Mouse (Mus musculus) MEL (cell line): Measurements from ENCODE around the gene Cyb5b. TPM values are rescaled to one million over a fixed set of nuclear protein-coding genes. Genes with fewer than 3 reads are reported as not detected.

ENCODE experiments used
- DNase-seq: peaks from one replicate; pipeline ENCODE4 v3.0.0; 2011; ENCODE audit warnings: low read depth, low spot score
- H3K27ac ChIP-seq: 2 replicates; pipeline ENCODE4 v1.5.1; 2012; ENCODE audit warnings: low read depth, mild to moderate bottlenecking, control low read depth, low read length, moderate library complexity; ENCODE audit not compliant: control insufficient read depth
- H3K27me3 ChIP-seq, 2 experiments: fragments of 150-350 bp in 1 of 2; sonication (generic) in 1 of 2; 2 replicates each; pipeline ENCODE4 v1.6.1; 2012; ENCODE audit warnings: low read length in 2 of 2, mild to moderate bottlenecking in 2 of 2, improper control_type of control experiment in 1 of 2, moderate library complexity in 1 of 2; ENCODE audit not compliant: insufficient read depth in 2 of 2, control insufficient read depth in 1 of 2
- H3K36me3 ChIP-seq, 2 experiments: 2 replicates each; pipeline ENCODE4 v1.6.1; 2012 to 2014; ENCODE audit warnings: low read length in 2 of 2, improper control_type of control experiment in 1 of 2, inconsistent platforms in 1 of 2, mild to moderate bottlenecking in 1 of 2; ENCODE audit not compliant: insufficient read depth in 2 of 2, control insufficient read depth in 1 of 2
- H3K4me1 ChIP-seq, 2 experiments: fragments of 150-350 bp in 1 of 2; sonication (generic) in 1 of 2; 2 replicates each; pipeline ENCODE4 v1.6.1; 2012; ENCODE audit warnings: low read length in 2 of 2, improper control_type of control experiment in 1 of 2, mild to moderate bottlenecking in 1 of 2; ENCODE audit not compliant: insufficient read depth in 2 of 2, control insufficient read depth in 1 of 2
- H3K4me3 ChIP-seq, 2 experiments: fragments of 150-350 bp in 1 of 2; sonication (generic) in 1 of 2; 2 replicates each; pipeline ENCODE4 v1.5.1; 2012; ENCODE audit warnings: low read depth in 2 of 2, low read length in 2 of 2, mild to moderate bottlenecking in 2 of 2, moderate library complexity in 2 of 2, control low read depth in 1 of 2, improper control_type of control experiment in 1 of 2; ENCODE audit not compliant: control insufficient read depth in 1 of 2, insufficient read depth in 1 of 2
- H3K79me2 ChIP-seq: 2 replicates; pipeline ENCODE4 v1.6.1; 2012; ENCODE audit warnings: mild to moderate bottlenecking, low read length, moderate library complexity; ENCODE audit not compliant: control insufficient read depth, poor library complexity, insufficient read depth
- H3K9ac ChIP-seq: 2 replicates; pipeline ENCODE4 v1.6.1; 2012; ENCODE audit warnings: low read depth, mild to moderate bottlenecking, control low read depth, low read length, moderate library complexity; ENCODE audit not compliant: control insufficient read depth, poor library complexity, severe bottlenecking
- H3K9me3 ChIP-seq: fragments of 150-350 bp; sonication (generic); replicated peaks from 2 replicates; pipeline ENCODE4 v1.6.1; 2012; ENCODE audit warnings: mild to moderate bottlenecking, low read length, improper control_type of control experiment, moderate library complexity; ENCODE audit not compliant: insufficient read depth
- BHLHE40 ChIP-seq: IDR thresholded peaks from 2 replicates; pipeline ENCODE4 v1.6.1; 2012; ENCODE audit warnings: low read depth, mild to moderate bottlenecking, inconsistent platforms, low read length, improper control_type of control experiment, borderline replicate concordance
- CTCF ChIP-seq, 3 experiments: IDR thresholded peaks in 2 of 3; conservative IDR thresholded peaks in 1 of 3; 2 replicates each; pipeline ENCODE4 v1.5.1; 2011 to 2012; ENCODE audit warnings: low read length in 3 of 3, low read depth in 2 of 3, mild to moderate bottlenecking in 2 of 3, improper control_type of control experiment in 1 of 3, inconsistent platforms in 1 of 3, mixed read lengths in 1 of 3, moderate library complexity in 1 of 3; ENCODE audit not compliant: control insufficient read depth in 1 of 3, insufficient read depth in 1 of 3, poor library complexity in 1 of 3, severe bottlenecking in 1 of 3
- E2F4 ChIP-seq: IDR thresholded peaks from 2 replicates; pipeline ENCODE4 v1.6.1; 2011; ENCODE audit warnings: low read depth, low read length, improper control_type of control experiment, borderline replicate concordance
- ELF1 ChIP-seq: IDR thresholded peaks from 2 replicates; pipeline ENCODE4 v1.6.1; 2014; ENCODE audit warnings: low read depth, mild to moderate bottlenecking, inconsistent platforms, low read length, improper control_type of control experiment, moderate library complexity
- EP300 ChIP-seq, 2 experiments: IDR thresholded peaks; 2 replicates each; pipeline ENCODE4 v1.6.1; 2011; ENCODE audit warnings: improper control_type of control experiment in 2 of 2, low read length in 2 of 2, low read depth in 1 of 2, mild to moderate bottlenecking in 1 of 2
- ETS1 ChIP-seq: IDR thresholded peaks from 2 replicates; pipeline ENCODE4 v1.6.1; 2012; ENCODE audit warnings: low read depth, mild to moderate bottlenecking, inconsistent platforms, low read length, improper control_type of control experiment, moderate library complexity
- GABPA ChIP-seq: IDR thresholded peaks from 2 replicates; pipeline ENCODE4 v1.6.1; 2012; ENCODE audit warnings: low read depth, mild to moderate bottlenecking, inconsistent platforms, low read length, improper control_type of control experiment, moderate library complexity
- GATA1 ChIP-seq: IDR thresholded peaks from 2 replicates; pipeline ENCODE4 v1.6.1; 2011; ENCODE audit warnings: low read depth, low read length, improper control_type of control experiment
- JUND ChIP-seq: IDR thresholded peaks from 2 replicates; pipeline ENCODE4 v1.6.1; 2011; ENCODE audit warnings: low read depth, mild to moderate bottlenecking, improper control_type of control experiment, low read length
- MAX ChIP-seq: IDR thresholded peaks from 2 replicates; pipeline ENCODE4 v1.6.1; 2011; ENCODE audit warnings: low read length, improper control_type of control experiment
- MYC ChIP-seq: IDR thresholded peaks from 2 replicates; pipeline ENCODE4 v1.6.1; 2011; ENCODE audit warnings: low read depth, mild to moderate bottlenecking, low read length, improper control_type of control experiment, moderate library complexity
- NELFE ChIP-seq: IDR thresholded peaks from 2 replicates; pipeline ENCODE4 v1.6.1; 2011; ENCODE audit warnings: low read depth, low read length, improper control_type of control experiment
- NRF1 ChIP-seq: IDR thresholded peaks from 2 replicates; pipeline ENCODE4 v1.6.1; 2014; ENCODE audit warnings: low read depth, mild to moderate bottlenecking, inconsistent platforms, low read length, improper control_type of control experiment, moderate library complexity; ENCODE audit not compliant: poor library complexity, insufficient read depth, severe bottlenecking
- POLR2AphosphoS2 ChIP-seq: IDR thresholded peaks from 2 replicates; pipeline ENCODE4 v1.6.1; 2011; ENCODE audit warnings: low read length, improper control_type of control experiment
- POLR2AphosphoS5 ChIP-seq: IDR thresholded peaks from 2 replicates; pipeline ENCODE4 v1.6.1; 2012; ENCODE audit warnings: low read depth, borderline replicate concordance, mild to moderate bottlenecking, inconsistent platforms, low read length, moderate library complexity, mixed read lengths
- RAD21 ChIP-seq: IDR thresholded peaks from 2 replicates; pipeline ENCODE4 v1.6.1; 2011; ENCODE audit warnings: mild to moderate bottlenecking, low read depth, low read length, improper control_type of control experiment
- RCOR1 ChIP-seq: IDR thresholded peaks from 2 replicates; pipeline ENCODE4 v1.6.1; 2012; ENCODE audit warnings: low read depth, mild to moderate bottlenecking, inconsistent platforms, low read length, improper control_type of control experiment
- SIN3A ChIP-seq: IDR thresholded peaks from 2 replicates; pipeline ENCODE4 v1.6.1; 2012; ENCODE audit warnings: low read length, improper control_type of control experiment, inconsistent platforms
- SMC3 ChIP-seq: IDR thresholded peaks from 2 replicates; pipeline ENCODE4 v1.6.1; 2011; ENCODE audit warnings: low read depth, low read length, improper control_type of control experiment
- TAL1 ChIP-seq: IDR thresholded peaks from 2 replicates; pipeline ENCODE4 v1.6.1; 2012; ENCODE audit warnings: mild to moderate bottlenecking, inconsistent platforms, low read length, moderate library complexity, mixed read lengths
- TBP ChIP-seq: IDR thresholded peaks from 2 replicates; pipeline ENCODE4 v1.8.0; 2011; ENCODE audit warnings: low read depth, low read length, improper control_type of control experiment
- USF1 ChIP-seq: IDR thresholded peaks from 2 replicates; pipeline ENCODE4 v1.6.1; 2014; ENCODE audit warnings: low read depth, mild to moderate bottlenecking, inconsistent platforms, low read length, improper control_type of control experiment, moderate library complexity
- USF2 ChIP-seq, 2 experiments: IDR thresholded peaks; 2 replicates each; pipeline ENCODE4 v1.6.1; 2011 to 2012; ENCODE audit warnings: improper control_type of control experiment in 2 of 2, low read length in 2 of 2, borderline replicate concordance in 1 of 2, inconsistent platforms in 1 of 2, low read depth in 1 of 2, mild to moderate bottlenecking in 1 of 2; ENCODE audit not compliant: insufficient read depth in 1 of 2
- ZC3H11A ChIP-seq: IDR thresholded peaks from 2 replicates; pipeline ENCODE4 v1.6.1; 2012; ENCODE audit warnings: low read depth, mild to moderate bottlenecking, inconsistent platforms, low read length, improper control_type of control experiment
- ZMIZ1 ChIP-seq: IDR thresholded peaks from 2 replicates; pipeline ENCODE4 v1.6.1; 2012; ENCODE audit warnings: low read depth, mild to moderate bottlenecking, inconsistent platforms, low read length, improper control_type of control experiment, moderate library complexity
- polyA plus RNA-seq, 2 experiments: library from polyadenylated mRNA; stranded (reverse) in 1 of 2; unstranded in 1 of 2; fragments of >175 nt in 1 of 2; fragments of >200 nt in 1 of 2; gene quantifications; 2 replicates each; pipeline versions ENCODE4 v1.2.1 to v1.2.4; 2012; ENCODE audit warnings: low replicate concordance in 2 of 2, low read depth in 1 of 2; ENCODE audit not compliant: insufficient read length in 2 of 2, insufficient read depth in 1 of 2, missing spikeins in 1 of 2
- total RNA-seq: library from RNA; depleted of rRNA; stranded (reverse); fragments of 300-350 nt; gene quantifications from 2 replicates; pipeline ENCODE4 v1.2.3, GENCODE M21; 2012

Gene Cyb5b
- total and polyA plus RNA-seq, 3 experiments: 67.9 to 79.1 (median 69.4) TPM

- DNase-seq: no peak
- Histone ChIP-seq H3K9ac (no peak overlapping the region), H3K27ac (no peak overlapping the region)
Observed at GRCm38 (mm10) chr8:107164251-107164773, 13.9 kb downstream of the Cyb5b start.

GRCm38 (mm10) chr8:107165745-107166144 lies 15.3 kb downstream of the Cyb5b start:
- no peaks in the 10 kb centered on the region for H3K27me3 ChIP-seq
- no peaks in the 10 kb centered on the region for H3K9me3 ChIP-seq
- H3K4me3 ChIP-seq: no peak overlapping the region
- no peak overlapping the region for H3K27ac ChIP-seq
- peaks cover 0 to 16% of the 10 kb centered on the region in 2 experiments; a peak in 2 of 4 replicates for H3K36me3 ChIP-seq
- no peak overlapping the region for H3K9ac ChIP-seq
- H3K79me2 ChIP-seq: peaks cover 3% of the 10 kb centered on the region
- TF ChIP-seq ETS1 (no peak), POLR2AphosphoS2 (no peak), GABPA (no peak), ZMIZ1 (no peak), CTCF (IDR thresholded peaks at IDR 0.05 in 2 of 3, conservative IDR thresholded peaks at IDR 0.05 in 1 of 3; ENCODE audit: control insufficient read depth in 1 of 3, insufficient read depth in 1 of 3, low read depth in 2 of 3, low read length in 3 of 3, poor library complexity in 1 of 3, severe bottlenecking in 1 of 3) (no peak), TBP (no peak), RAD21 (no peak)
- H3K4me1 ChIP-seq: no peaks in the 10 kb centered on the region
- no peak for DNase-seq

More at GRCm38 (mm10) chr8:107164251-107164773, 13.9 kb downstream of the Cyb5b start:
- no peaks in the 10 kb centered on the region for H3K4me1 ChIP-seq
- TF ChIP-seq RAD21 (no peak), SMC3 (no peak), MYC (no peak), USF1 (no peak), GABPA (no peak), NRF1 (no peak), TAL1 (no peak), SIN3A (no peak)
- peaks cover 5% of the 10 kb centered on the region for H3K79me2 ChIP-seq
- no peaks in the 10 kb centered on the region for H3K27me3 ChIP-seq
- H3K9me3 ChIP-seq: no peaks in the 10 kb centered on the region
- H3K36me3 ChIP-seq: peaks cover 0 to 14% of the 10 kb centered on the region in 2 experiments; a peak in 2 of 4 replicates
- no peak overlapping the region for H3K4me3 ChIP-seq

GRCm38 (mm10) chr8:107167848-107168247 lies 17.4 kb downstream of the Cyb5b start:
- Histone ChIP-seq H3K4me3 (no peak overlapping the region), H3K27ac (no peak overlapping the region), H3K36me3 (peaks cover 0 to 14% of the 10 kb centered on the region in 2 experiments; a peak in 2 of 4 replicates), H3K9me3 (no peaks in the 10 kb centered on the region), H3K27me3 (no peaks in the 10 kb centered on the region), H3K9ac (no peak overlapping the region), H3K79me2 (peaks cover 3% of the 10 kb centered on the region; the same call in 1 of the 2 replicates), H3K4me1 (no peaks in the 10 kb centered on the region)
- no peak for TF ChIP-seq E2F4
- no peak for TF ChIP-seq EP300 (IDR thresholded peaks at IDR 0.05; ENCODE audit: low read depth in 1 of 2, low read length in 2 of 2)
- TF ChIP-seq ZC3H11A: no peak
- no peak for TF ChIP-seq GABPA
- no peak for TF ChIP-seq CTCF (IDR thresholded peaks at IDR 0.05 in 2 of 3, conservative IDR thresholded peaks at IDR 0.05 in 1 of 3; ENCODE audit: control insufficient read depth in 1 of 3, insufficient read depth in 1 of 3, low read depth in 2 of 3, low read length in 3 of 3, poor library complexity in 1 of 3, severe bottlenecking in 1 of 3)
- no peak for TF ChIP-seq GATA1
- TF ChIP-seq POLR2AphosphoS5: no peak
- TF ChIP-seq USF1: no peak
- TF ChIP-seq JUND: no peak
- no peak for TF ChIP-seq ZMIZ1
- no peak for TF ChIP-seq USF2 (IDR thresholded peaks at IDR 0.05; ENCODE audit: borderline replicate concordance in 1 of 2, insufficient read depth in 1 of 2, low read depth in 1 of 2, low read length in 2 of 2)
- no peak for TF ChIP-seq BHLHE40
- no peak for TF ChIP-seq TBP
- no peak for TF ChIP-seq ELF1
- no peak for TF ChIP-seq RAD21
- no peak for TF ChIP-seq RCOR1
- no peak for TF ChIP-seq MAX
- no peak for TF ChIP-seq NELFE
- no peak for DNase-seq
